Mouse (Mus musculus) megakaryocyte, embryonic 14.5 days (primary cell): Measurements from ENCODE around the gene Pold3.

ENCODE experiments used
- FLI1 ChIP-seq: IDR thresholded peaks from 2 replicates; pipeline ENCODE4 v1.6.1; 2012; ENCODE audit warnings: low read length, inconsistent platforms, mixed read lengths
- GATA1 ChIP-seq: IDR thresholded peaks from 3 replicates; pipeline ENCODE4 v1.6.1; 2012; ENCODE audit warnings: mixed read lengths, low read length, inconsistent platforms, borderline replicate concordance

DNA sequence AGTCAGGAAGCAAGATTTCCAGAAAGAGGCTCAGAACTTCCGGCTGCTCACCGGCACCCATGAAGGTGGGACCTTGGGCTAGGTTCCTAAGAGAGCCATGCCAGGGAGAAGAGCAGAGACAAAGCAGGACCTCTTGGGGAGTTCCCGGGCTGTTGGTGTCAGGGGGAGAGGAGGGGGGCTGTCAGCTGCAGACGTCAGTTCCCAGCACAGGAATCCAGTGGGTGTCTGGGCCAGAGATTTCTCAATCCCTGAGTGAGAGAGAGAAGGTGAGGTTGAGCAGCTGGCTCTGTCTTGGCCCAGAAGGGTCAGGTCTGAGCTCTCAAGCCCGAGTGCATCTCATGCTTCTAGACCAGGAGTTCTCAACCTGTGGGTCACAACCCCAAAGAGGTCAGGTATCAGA lies 87.7 kb downstream of the Pold3 start:
- no peak for TF ChIP-seq FLI1
- TF ChIP-seq GATA1, result no peak
